In the genomic region with DNA sequence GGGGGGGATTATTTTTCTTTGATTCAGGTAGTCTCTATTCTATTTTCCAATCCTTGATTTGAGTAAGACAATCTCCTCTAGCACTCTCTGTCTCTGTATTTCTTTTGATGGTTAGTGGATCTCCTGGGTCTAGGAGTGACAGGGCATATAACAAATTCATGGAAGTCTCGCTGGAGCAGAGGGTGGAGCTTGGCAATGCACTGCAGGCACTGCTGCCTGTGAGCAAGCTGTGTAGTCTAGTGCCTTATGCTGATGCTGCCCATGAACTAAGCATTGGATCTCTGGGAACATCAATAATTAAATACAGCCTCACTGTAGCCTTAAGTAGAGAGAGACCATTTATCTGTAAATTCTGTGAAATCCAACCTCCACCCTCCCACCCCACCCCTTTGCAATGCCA, we compare ENCODE assay signal across 1 mouse cellular context. TPM values are rescaled to one million over a fixed set of nuclear protein-coding genes. Genes with fewer than 3 reads are reported as not detected.
"Had no signal": no experiment of that assay in that cellular context is flagged by ENCODE, and none has a peak within 500 bp of the region (broad histone marks: within the 10 kb centered on the region; RNA-seq: fewer than 3 reads in every experiment).

No protein-coding gene starts in this region.

RNA-seq across cellular contexts. Expression of gene Raet1d, which starts 36.3 kb away (rescaled TPM):
- polyA plus RNA-seq: inflammation-experienced regulatory T-cells, adult 6 months had no signal
